Mouse (Mus musculus): ENCODE measurements around the gene Gm5431. TPM values are rescaled to one million over a fixed set of nuclear protein-coding genes. Genes with fewer than 3 reads are reported as not detected.

Gm5431 gene
- total and polyA plus RNA-seq, 2 experiments from 2014 or later: 0.11 to 0.92 TPM

GRCm38 (mm10) chr11:48838879-48839680 is 62.9 kb downstream of the Gm5431 start:
- WGBS: 80% methylated on average over 10 of the region's 10 CpGs
- peak overlapping the region; percentile 81 for H3K4me2 ChIP-seq (ENCODE audit: low read depth, low read length)
- H3K27ac ChIP-seq (ENCODE audit: low read depth): no peak overlapping the region
- H3K36me3 ChIP-seq (replicated peaks; ENCODE audit: control insufficient read depth, insufficient read depth, low read length): no peaks in the 10 kb centered on the region
- ATAC-seq (ENCODE audit: insufficient read depth, low read depth): no peak
- no peaks in the 10 kb centered on the region for H3K27me3 ChIP-seq (ENCODE audit: control insufficient read depth, insufficient read depth, low read length)
- TF ChIP-seq CTCF (IDR thresholded peaks at IDR 0.05; ENCODE audit: low read depth) (no peak), EP300 (IDR thresholded peaks at IDR 0.05; ENCODE audit: low read depth) (no peak)
- peaks cover 12% of the 10 kb centered on the region for H3K4me1 ChIP-seq (ENCODE audit: control insufficient read depth, insufficient read depth)
- no peak for DNase-seq (ENCODE audit: low spot score)
- H3K4me3 ChIP-seq (ENCODE audit: low read depth, low read length): no peak overlapping the region
- no peak overlapping the region for H3K9ac ChIP-seq (replicated peaks; ENCODE audit: low read depth, low read length)
- H3K9me3 ChIP-seq (replicated peaks; ENCODE audit: control insufficient read depth, low read length): no peaks in the 10 kb centered on the region

GRCm38 (mm10) chr11:48838181-48838797 is 63.7 kb downstream of the Gm5431 start:
- Histone ChIP-seq H3K36me3 (replicated peaks; ENCODE audit: control insufficient read depth, insufficient read depth, low read length) (no peaks in the 10 kb centered on the region), H3K27me3 (ENCODE audit: control insufficient read depth, insufficient read depth, low read length) (no peaks in the 10 kb centered on the region), H3K27ac (ENCODE audit: low read depth) (0 out of 2 replicates have a peak overlapping the region, but pooled peaks have one; percentile 59), H3K9ac (replicated peaks; ENCODE audit: low read depth, low read length) (peak overlapping the region; percentile 66), H3K4me2 (ENCODE audit: low read depth, low read length) (peak overlapping the region; percentile 81), H3K4me3 (ENCODE audit: low read depth, low read length) (peak overlapping the region; percentile 61), H3K4me1 (ENCODE audit: control insufficient read depth, insufficient read depth) (peaks cover 12% of the 10 kb centered on the region), H3K9me3 (replicated peaks; ENCODE audit: control insufficient read depth, low read length) (no peaks in the 10 kb centered on the region)
- peak; percentile 18; the same call in 1 of the 2 replicates for ATAC-seq (ENCODE audit: insufficient read depth, low read depth)
- TF ChIP-seq EP300 (IDR thresholded peaks at IDR 0.05; ENCODE audit: low read depth) (no peak), CTCF (IDR thresholded peaks at IDR 0.05; ENCODE audit: low read depth) (no peak)
- no peak for DNase-seq (ENCODE audit: low spot score)
- 2% methylated on average over 16 of the region's 16 CpGs for WGBS

Other genes starting within 250 kb of the Gm5431 start
- 1,323 and 1,324 TPM in 2 replicates for gene Rack1, start 101.9 kb downstream of the Gm5431 start, total RNA-seq (2014; rRNA removed; ENCODE audit: low replicate concordance)
- 292 and 307 TPM in 2 replicates for gene Rack1, start 101.9 kb downstream of the Gm5431 start, polyA plus RNA-seq (2015; fragmentation: Nextera tagmentation; extraction: Ambion mirVana)
- 22.7 and 39.6 TPM in 2 replicates for gene Trim41, start 84.9 kb downstream of the Gm5431 start, total RNA-seq (2014; rRNA removed; ENCODE audit: low replicate concordance)
- 2.7 and 2.9 TPM in 2 replicates for gene Trim41, start 84.9 kb downstream of the Gm5431 start, polyA plus RNA-seq (2015; fragmentation: Nextera tagmentation; extraction: Ambion mirVana)
- gene Trim7, start 76.1 kb downstream of the Gm5431 start, total RNA-seq (2014; rRNA removed; ENCODE audit: low replicate concordance): 1.1 and 5.3 TPM in 2 replicates
- gene Trim7, start 76.1 kb downstream of the Gm5431 start, polyA plus RNA-seq (2015; fragmentation: Nextera tagmentation; extraction: Ambion mirVana): 1.3 and 1.9 TPM in 2 replicates
- gene Gm12184, start 75.6 kb downstream of the Gm5431 start, total RNA-seq (2014; rRNA removed; ENCODE audit: low replicate concordance): 1.8 and 27.8 TPM in 2 replicates
- 1.8 and 2.7 TPM in 2 replicates for gene Gm12184, start 75.6 kb downstream of the Gm5431 start, polyA plus RNA-seq (2015; fragmentation: Nextera tagmentation; extraction: Ambion mirVana)
- gene Irgm1, start 30.5 kb downstream of the Gm5431 start, total RNA-seq (2014; rRNA removed; ENCODE audit: low replicate concordance): 23.0 and 34.7 TPM in 2 replicates
- 13.8 and 15.0 TPM in 2 replicates for gene Irgm1, start 30.5 kb downstream of the Gm5431 start, polyA plus RNA-seq (2015; fragmentation: Nextera tagmentation; extraction: Ambion mirVana)
- 0.42 and 0.93 TPM in 2 replicates for gene Psme2b, start 44.0 kb upstream of the Gm5431 start, total RNA-seq (2014; rRNA removed; ENCODE audit: low replicate concordance)
- gene Psme2b, start 44.0 kb upstream of the Gm5431 start, polyA plus RNA-seq (2015; fragmentation: Nextera tagmentation; extraction: Ambion mirVana): 2.6 and 3.5 TPM in 2 replicates
- gene Olfr56, start 76.7 kb upstream of the Gm5431 start, total RNA-seq (2014; rRNA removed; ENCODE audit: low replicate concordance): 1.7 TPM in 1 of 2 replicates, not detected in the other
- gene Olfr56, start 76.7 kb upstream of the Gm5431 start, polyA plus RNA-seq (2015; fragmentation: Nextera tagmentation; extraction: Ambion mirVana): 0.05 TPM in 1 of 2 replicates, not detected in the other
- 2.5 and 4.9 TPM in 2 replicates for gene 9930111J21Rik1, start 77.2 kb upstream of the Gm5431 start, total RNA-seq (2014; rRNA removed; ENCODE audit: low replicate concordance)
- 0.49 and 0.52 TPM in 2 replicates for gene 9930111J21Rik1, start 77.2 kb upstream of the Gm5431 start, polyA plus RNA-seq (2015; fragmentation: Nextera tagmentation; extraction: Ambion mirVana)
- gene Gm12185, start 90.0 kb upstream of the Gm5431 start, total RNA-seq (2014; rRNA removed; ENCODE audit: low replicate concordance): not detected in 2 replicates
- gene Gm12185, start 90.0 kb upstream of the Gm5431 start, polyA plus RNA-seq (2015; fragmentation: Nextera tagmentation; extraction: Ambion mirVana): 0.03 TPM in 1 of 2 replicates, not detected in the other
- 0.39 TPM in 1 of 2 replicates, not detected in the other for gene Tgtp1, start 92.0 kb upstream of the Gm5431 start, total RNA-seq (2014; rRNA removed; ENCODE audit: low replicate concordance)
- 0.14 and 0.25 TPM in 2 replicates for gene Tgtp1, start 92.0 kb upstream of the Gm5431 start, polyA plus RNA-seq (2015; fragmentation: Nextera tagmentation; extraction: Ambion mirVana)
- 2.7 and 8.2 TPM in 2 replicates for gene 9930111J21Rik2, start 149.0 kb upstream of the Gm5431 start, total RNA-seq (2014; rRNA removed; ENCODE audit: low replicate concordance)
- gene 9930111J21Rik2, start 149.0 kb upstream of the Gm5431 start, polyA plus RNA-seq (2015; fragmentation: Nextera tagmentation; extraction: Ambion mirVana): 1.1 and 1.2 TPM in 2 replicates
- 0.08 TPM in 1 of 2 replicates, not detected in the other for gene Tgtp2, start 162.0 kb upstream of the Gm5431 start, total RNA-seq (2014; rRNA removed; ENCODE audit: low replicate concordance)
- 0.36 and 0.54 TPM in 2 replicates for gene Tgtp2, start 162.0 kb upstream of the Gm5431 start, polyA plus RNA-seq (2015; fragmentation: Nextera tagmentation; extraction: Ambion mirVana)
- 2.0 and 2.1 TPM in 2 replicates for gene Ifi47, start 174.4 kb upstream of the Gm5431 start, total RNA-seq (2014; rRNA removed; ENCODE audit: low replicate concordance)
- 1.4 and 1.8 TPM in 2 replicates for gene Ifi47, start 174.4 kb upstream of the Gm5431 start, polyA plus RNA-seq (2015; fragmentation: Nextera tagmentation; extraction: Ambion mirVana)
- gene Olfr1396, start 212.7 kb upstream of the Gm5431 start, total RNA-seq (2014; rRNA removed; ENCODE audit: low replicate concordance): 20.3 TPM in 1 of 2 replicates, not detected in the other
- gene Olfr1396, start 212.7 kb upstream of the Gm5431 start, polyA plus RNA-seq (2015; fragmentation: Nextera tagmentation; extraction: Ambion mirVana): 0.45 and 0.59 TPM in 2 replicates
- gene Olfr1395, start 240.1 kb upstream of the Gm5431 start, total RNA-seq (2014; rRNA removed; ENCODE audit: low replicate concordance): not detected in 2 replicates
- not detected in 2 replicates for gene Olfr1395, start 240.1 kb upstream of the Gm5431 start, polyA plus RNA-seq (2015; fragmentation: Nextera tagmentation; extraction: Ambion mirVana)